Mouse (Mus musculus): Measurements from ENCODE around the gene Kcng3.

Gene Kcng3

DNA sequence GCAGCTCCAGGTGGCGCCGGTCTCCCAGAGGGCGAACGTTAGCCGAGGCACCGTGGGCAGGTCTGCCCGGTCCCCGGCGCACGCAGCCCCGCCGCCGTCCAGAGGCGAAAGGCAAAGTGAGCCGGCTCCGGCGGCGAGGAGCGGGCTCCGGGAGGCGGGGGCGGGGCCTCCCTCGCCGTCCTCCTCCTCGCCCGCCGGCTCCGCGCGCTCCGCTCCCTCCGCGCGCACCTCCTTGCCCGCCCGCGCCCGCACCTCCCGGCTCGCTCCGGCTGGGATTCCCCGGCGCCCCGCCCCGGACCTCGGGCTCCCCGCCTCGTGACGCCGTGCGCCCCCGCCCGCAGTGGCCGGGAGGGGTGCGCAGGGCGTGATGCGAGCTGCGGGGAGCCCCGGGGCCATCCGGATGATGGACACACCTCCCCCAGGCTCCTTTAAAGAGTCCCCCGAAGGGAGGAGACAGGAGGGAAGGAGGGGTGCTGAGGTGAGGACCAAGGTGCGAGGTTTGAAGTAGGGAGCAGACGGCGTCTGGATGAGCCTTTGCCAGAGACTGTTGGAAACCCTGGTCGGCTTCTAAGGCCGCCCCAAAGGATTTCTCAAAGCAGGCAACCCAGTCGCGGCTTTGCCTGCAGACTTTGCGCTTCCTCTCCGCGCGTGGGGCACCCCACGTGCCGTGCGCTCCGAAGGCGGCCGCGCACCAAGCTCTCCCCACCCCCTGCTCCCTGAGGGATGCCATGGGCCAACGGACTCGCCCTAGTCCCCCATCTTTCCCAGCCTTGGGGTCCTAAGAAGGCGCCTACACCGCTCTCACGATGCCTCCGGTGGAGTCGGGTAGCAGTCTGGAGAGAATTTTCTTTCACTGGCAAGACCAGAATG, at the start of gene Kcng3:
Gene Kcng3 (minus strand): TSS at position 113 of the 870 bp plus-strand sequence.
- DNase-seq = peak; percentile 67

DNA sequence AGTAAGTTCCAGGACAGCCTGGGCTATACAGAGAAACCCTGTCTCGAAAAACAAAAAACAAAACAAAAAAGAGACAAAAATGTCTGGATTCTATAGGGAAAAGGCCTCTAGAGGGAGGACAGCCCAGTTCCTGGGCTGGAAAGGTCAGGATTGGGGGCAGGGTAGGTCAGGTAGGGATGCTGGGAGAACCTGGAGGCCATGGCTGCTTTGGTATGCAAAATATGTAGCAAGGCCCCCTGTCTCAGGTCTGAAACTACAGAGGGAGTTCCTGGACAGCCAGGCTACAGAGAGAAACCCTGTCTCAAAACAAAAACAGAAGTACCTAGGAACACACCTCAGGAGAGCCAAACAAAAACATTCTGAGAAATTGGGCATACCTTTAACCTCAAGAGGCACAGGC, 45.7 kb upstream of the Kcng3 start:
- DNase-seq = no peak

DNA sequence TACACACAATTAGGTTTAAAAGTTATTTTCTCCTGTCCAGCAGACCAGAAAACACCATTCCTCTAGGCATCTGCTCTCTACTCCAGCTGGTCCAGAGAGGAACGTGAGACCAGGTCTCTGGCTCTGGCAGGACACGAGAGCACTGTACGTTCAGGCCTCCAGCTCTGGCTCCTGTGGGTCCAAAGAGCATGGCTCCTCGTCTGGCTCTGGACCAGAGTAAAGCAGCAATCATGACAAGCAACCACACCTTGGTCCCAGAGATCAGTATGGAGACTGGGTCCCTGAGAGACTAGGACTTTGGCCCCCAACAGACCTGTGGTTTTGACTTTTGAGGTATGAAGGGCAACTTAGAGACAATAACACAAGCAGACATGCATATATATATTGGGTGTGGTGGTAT, 41.0 kb upstream of the Kcng3 start:
- DNase-seq = no peak

DNA sequence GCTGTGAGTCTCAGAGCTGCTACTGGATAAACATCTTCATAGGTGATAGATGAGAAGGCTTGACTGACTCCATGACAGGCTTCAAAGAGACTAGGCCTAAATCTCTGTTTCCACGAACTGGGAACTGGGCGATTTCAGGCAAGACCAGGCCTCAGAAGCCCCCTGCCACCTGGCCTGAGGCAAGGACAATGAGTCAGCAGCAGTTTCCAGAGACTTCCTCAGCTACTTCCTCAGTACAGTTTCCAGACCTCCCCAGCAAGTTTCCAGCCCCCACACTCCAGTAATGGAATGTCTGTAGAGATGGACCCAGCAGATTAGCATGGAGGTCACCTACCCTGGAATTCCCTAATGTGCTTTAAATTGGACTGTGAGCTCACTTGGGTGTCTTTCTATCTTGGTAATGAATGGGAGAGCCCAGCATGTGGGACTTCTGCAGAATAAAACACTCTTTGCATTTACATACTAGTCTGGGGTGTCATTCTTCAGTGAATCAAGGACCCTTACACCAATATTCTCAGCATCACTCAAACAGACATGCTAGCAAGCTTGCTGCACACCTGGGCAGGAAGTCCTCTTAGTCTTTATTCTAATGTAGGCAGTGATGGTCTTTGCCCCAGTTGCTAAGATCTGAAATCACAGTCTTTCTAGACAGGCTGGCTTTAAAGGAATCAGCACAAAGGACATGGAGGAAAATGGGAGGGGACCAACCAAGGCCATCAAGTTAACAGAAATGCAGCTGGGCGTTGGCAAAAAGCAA, 36.4 kb upstream of the Kcng3 start:
- no peak for DNase-seq

DNA sequence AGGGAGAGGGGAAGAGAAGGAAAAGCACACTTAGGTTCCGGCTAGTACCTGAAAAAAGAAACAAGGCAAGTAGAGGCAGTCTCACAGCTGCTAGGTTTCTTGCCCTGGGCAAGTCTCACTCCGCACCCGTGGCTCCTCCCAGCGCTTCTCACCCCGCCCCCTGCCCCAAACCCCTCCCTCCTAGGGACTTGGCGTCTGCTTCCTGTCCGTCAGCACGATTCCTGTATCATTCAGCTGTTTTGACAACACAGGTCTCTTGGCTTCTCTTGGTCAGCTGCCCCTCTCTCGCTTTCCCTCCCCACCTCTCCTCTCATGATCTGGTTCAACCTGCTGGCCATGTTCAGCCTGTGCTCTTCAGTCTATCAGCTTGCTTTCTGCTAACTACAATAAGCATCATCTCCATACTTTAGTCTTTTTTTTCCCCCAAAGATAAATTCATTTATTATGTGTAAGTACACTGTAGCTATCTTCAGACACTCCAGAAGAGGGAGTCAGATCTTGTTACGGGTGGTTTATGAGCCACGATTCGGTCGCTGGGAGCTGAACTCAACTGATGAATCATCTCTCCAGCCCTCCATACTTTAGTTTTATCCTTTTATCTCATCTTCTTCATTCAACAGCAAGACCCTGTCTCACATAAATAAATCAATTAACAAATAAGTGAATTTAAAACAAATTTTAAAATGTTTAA, 35.0 kb upstream of the Kcng3 start:
- peak; percentile 57 for DNase-seq

DNA sequence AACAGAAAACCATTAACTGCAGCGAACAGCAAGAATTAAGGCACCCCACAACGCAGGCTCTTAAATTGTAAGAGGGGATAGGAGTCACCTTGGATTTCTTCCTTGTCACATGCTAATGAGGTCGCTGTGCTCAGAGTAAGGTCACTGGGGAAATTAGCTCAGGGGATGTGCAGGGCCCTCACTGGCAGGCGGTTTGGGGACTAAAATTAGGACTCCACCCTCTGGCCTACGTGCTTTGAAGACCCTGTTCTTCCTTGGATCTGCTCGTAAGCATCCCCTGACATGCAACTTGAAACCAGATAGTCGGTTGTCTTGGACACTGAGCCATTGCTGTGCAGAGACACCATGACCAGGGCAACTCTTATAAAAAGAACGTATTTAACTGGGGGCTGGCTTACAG, 33.1 kb upstream of the Kcng3 start:
- DNase-seq = no peak

DNA sequence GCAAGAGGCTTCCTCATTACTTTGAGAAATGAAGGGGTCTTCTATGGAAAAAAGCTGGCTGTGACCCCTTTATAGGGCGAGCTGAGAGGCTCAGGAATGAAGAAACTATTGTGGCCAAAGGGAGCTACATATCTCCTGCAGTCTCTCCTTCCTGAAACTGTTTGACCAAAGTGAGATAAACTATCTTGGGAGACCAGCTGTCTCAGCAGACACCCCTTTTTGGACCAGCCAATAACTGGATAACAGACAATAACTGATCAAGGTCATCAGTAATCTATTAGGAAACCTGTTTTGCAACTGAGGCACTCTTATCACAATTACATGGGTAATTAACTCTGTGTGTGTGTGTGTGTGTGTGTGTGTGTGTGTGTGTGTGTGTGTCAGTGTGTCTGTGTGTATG, 27.2 kb upstream of the Kcng3 start:
- no peak for DNase-seq

DNA sequence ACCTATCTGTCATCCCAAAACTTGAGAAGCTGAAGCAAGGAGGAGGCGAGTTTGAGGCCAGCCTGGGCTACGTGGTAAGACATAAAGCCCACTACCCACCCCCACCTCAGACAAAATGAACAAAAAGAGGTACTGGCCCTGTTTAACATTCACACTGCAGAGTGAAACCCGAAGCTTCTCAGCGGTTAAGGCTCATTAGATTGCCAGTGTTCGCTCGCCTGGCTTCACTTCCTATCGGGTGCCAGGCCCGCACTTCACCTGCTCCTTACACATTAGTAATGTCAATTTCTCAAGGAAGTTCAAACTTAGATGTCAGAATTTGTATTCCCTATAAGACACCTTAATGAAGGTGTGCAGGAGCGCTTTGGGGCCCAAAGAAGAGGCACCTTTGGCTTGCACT, 25.7 kb upstream of the Kcng3 start:
- no peak for DNase-seq

DNA sequence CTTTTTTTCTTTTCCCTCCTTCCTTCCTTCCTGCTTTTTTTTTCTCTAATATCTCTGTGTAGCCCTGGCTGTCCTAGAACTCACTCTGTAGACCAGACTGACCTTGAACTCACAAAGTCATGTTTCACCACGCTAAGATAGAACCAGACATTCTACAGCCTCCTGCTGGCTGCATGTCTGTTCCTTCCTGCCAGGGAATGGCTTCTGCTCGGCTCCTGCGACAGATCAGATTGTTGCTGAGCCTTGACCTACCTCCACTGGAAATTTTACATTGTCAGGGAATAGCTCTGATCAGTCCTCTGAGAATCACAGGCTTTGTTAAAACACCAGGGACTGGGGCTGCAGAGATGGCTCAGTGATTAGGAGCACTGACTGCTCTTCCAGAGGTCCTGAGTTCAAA, 24.0 kb upstream of the Kcng3 start:
- no peak for DNase-seq

DNA sequence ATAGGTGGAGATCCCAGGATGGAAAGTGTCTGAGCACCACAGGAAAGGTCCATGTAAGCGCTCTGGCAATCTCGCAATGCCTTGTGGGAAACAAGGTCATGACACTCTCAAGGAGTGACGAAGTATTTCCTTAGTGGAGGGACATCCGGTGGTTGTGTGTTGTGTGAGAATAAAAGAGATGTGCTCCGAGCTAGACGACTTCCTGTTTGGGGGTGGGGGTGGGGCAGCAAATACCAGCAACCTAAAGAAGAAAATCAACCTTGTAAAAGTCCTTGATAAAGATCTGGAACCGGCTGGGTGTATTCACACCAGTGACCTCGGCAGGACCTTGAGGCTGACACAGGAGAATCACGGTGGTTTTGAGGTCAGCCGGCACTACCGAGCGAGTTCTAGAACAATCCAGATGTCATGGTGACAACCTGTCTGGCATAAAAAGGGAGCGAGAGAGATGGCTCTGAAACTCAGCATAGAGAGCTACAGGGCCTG, 23.0 kb upstream of the Kcng3 start:
- peak; percentile 59 for DNase-seq

DNA sequence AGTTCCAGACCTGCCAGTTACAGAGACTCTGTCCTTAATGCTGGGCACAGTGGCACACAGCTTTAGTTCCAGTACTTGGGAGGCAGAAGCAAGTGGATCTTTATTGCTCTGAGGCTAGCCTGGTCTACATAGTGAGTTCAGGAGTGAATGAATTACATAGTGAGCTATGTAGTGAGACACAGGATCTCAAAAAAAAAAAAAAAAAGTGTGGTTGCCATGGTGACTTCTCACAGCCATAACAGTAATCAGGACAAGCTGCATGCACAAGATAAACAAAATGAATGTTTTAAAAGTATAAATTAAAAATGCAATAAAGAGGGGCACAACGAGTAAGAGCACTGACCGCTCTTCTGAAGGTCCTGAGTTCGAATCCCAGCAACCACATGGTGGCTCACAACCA, 21.9 kb upstream of the Kcng3 start:
- no peak for DNase-seq

DNA sequence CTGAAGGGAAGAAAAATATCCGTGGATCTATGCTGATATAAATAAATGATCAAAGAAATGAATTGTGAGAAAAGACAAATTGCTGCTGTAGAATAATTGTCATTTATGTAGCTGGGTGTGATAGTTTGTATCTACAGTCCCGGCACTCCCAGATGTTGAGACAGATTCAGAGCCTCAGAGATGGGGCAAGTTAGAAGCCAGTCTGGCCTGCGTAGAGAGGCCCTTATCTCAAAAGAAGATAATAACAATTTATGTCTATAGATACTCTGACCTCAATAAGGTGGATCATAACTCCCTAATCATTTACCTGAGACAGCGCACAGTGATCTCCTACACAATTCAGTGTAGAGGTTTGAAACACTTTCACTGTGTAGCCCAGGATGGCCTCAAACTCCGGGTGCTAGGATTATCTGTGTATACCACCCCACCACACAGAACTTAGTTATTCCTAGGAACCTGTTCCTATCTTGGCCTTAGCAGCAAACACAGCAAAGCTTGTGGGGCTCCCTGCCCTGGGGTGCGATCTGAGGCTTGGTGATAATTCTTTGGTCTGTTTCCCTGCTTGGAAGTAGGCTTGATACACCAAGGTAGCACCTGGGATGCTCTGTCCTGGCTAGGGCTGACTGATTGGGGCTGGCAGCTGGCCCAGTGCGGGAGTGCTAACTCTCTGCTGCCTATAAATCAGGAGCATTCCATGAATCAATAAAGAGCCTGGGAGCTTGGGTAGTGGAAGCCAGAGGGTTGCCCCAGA, 19.4 kb upstream of the Kcng3 start:
- no peak for DNase-seq

DNA sequence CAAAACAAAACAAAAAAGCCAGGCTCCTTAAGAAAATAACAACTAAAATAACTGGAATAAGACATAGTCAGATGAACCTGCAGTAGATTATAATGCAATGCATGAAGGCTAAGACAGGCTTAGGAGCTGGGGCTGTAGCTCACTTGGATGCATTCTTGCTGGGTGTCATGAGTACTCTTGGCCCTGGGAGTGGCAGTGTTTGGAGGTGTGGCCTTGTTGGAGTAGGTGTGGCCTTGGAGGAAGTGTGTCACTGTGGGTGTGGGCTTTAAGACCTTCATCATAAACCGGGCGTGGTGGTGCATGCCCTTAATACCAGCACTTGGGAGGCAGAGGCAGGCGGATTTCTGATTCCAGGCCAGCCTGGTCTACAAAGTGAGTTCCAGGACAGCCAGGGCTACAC, 18.3 kb upstream of the Kcng3 start:
- DNase-seq = no peak

DNA sequence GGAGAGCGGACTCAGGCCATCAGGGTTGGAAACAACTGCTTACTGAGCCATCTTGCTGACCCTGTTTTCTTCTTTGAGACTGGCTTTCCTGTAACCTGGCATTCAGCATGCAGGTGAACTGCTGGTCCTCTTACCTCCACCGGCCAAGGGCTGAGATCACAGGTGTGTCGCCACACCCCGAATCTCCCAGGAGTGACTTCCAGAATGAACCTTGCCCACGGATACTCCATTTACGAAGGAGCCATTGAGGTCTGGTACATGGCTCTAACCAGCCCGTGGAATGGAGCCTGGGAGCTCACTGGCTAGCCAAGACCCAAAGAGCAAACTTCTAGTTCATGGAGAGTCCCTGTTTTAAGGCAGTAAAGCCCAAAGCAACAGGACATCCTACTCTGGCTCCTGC, 15.7 kb upstream of the Kcng3 start:
- DNase-seq = no peak

DNA sequence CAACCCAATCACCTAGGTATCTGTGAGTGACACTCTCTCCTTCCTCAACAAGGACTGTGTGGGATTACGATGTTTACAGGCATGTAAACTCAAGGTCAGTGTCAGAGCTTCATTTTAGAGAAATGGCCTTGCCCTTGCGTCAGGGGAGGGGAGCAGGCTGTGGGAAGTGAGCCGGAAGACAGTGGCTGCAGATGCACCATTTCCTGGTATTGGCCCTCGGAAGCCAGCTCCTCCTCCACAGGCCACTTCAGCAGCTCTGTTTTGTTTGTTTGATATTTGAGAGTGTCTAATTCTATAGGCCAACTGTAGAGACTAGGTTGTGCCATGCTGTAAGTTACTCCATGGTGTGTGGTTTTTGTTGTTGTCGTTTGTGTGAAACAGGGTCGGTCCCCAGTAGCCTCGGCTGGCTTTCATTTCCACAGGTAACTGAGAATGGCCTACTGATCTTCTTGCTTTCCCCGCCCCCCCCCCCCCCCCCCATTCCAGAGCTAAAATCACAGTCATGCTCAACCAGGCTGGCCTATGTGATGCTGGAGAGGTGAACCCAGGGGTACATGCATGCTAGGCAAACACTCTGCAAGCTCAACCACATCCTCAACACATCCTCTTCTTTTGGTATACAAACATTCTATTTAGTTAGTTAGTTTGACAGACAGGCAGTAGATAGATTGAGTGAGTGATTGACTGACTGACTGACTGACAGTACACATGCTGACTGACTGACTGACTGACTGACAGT, 14.9 kb upstream of the Kcng3 start:
- no peak for DNase-seq

DNA sequence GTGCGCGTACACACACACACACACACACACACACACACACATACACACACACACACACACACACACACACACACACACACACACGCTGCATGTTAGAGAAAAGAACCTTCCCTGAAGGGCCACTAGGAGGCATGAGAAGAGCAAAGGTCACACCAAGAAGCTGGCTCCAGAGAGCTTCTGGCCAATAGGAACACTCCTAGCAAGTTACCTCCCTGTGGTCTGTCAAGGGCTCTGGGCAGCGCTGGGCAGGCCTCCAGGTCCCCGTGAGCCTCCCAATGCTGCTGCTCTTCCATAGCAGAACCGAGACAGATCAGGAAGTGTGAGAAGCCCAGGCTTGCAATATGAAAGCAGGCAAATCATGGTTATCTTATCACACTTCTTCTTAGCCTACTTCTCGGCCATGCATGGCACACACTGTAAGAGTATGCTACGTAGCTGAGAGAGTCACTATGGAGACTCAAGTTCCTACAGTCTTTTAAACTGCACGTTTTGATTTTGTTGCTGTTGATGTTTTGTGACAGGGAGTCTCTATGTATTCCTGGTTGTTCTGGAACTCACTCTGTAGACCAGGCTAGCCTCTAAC, 13.6 kb upstream of the Kcng3 start:
- peak; percentile 46 for DNase-seq

DNA sequence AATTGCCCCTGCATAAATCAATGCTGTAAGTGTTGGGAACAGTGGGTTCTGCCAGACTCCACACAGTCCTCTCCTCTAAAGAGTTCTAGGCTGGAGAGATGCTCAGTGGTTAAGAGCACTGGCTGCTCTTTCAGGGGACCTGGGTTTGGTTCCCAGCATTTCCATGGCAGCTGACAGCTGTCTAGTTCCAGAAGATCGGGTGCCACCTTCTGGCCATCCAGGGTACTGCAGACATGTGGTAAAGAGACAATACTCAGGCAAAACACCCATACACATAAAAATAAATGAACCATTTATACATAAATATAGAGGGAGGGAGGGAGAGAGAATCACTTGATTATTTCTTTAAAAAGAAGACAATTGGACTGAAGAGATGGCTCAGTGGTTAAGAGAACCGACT, 5.7 kb upstream of the Kcng3 start:
- peak; percentile 86 for DNase-seq

DNA sequence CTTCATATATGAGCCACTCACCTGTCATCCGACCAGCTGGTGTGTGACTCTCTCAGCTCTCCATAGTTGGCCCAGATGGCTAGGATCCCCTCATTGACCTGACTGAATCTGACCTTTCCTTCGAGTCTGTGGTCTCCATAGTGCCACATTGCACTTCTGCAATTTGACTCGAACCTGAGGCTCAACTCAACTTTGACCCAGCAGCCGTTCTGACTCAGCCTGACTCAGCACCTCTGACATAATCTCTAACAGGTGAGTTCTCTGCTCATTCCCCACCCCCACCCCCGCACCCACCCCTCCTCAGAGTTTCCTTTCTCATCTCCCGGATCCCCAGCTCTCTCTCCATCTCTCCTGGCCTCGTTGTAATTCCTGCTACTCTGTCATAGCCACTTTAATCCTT, 4.7 kb upstream of the Kcng3 start:
- DNase-seq = no peak

DNA sequence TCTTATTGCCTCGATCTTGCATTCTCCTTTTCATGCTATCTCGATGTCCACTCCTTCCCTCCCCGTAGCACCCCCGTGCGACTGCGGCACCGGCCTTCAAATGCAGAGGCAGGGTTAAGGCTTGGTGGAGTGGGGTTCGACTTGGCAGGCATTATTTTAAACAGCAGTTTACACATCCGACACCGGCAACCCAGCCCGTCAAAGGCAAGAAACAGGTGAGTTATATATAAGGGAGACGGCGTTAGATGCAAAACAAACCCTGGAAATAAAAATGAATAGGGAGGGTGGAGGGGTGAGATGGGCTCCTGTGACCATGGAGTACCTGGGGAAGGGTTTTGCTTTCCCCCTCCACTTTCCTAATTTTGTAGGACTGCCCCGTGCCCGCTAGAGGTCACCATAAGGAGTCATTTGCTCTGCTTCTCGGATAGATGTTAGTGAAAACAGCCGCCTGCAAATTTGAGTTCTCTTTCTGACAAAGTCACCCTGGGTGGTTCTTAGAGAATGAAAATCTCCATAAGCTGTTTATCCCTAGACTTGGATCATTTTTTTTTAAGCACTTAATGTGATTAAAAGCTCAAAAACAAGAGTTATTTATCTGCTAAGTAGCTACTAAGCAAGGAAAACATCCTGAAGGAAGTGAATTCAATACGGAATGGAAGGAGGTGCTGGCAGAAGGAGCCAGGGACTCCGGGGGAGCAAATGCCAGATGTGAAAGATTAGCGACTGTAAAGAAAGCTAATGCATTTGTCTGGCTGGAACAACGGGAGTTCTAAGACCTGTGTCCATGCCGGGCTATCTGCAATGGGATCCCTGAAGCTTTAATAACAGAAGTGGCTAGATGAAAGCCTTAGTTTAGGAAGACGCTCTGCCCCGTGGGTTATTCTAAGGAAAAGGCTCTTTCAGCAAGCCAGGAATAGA, 1.2 kb upstream of the Kcng3 start:
- peak; percentile 80 for DNase-seq

Data from thymus, postnatal 4 days (tissue).